Mouse (Mus musculus) ZHBTc4 (cell line): Measurements from ENCODE around the gene Pbp2.
A peak's percentile ranks its signal among the peaks of the same experiment; 100 is the strongest.

Experiments used
- DNase-seq: peaks from one replicate; pipeline ENCODE4 v3.0.0-alpha.2; 2011; ENCODE audit warnings: low read depth, low spot score

The Pbp2 gene

GRCm38 (mm10) chr6:135310305-135310704 lies at the start of gene Pbp2:
Pbp2 (minus strand) TSS chr6:135310405.
- no peak for DNase-seq

DNA sequence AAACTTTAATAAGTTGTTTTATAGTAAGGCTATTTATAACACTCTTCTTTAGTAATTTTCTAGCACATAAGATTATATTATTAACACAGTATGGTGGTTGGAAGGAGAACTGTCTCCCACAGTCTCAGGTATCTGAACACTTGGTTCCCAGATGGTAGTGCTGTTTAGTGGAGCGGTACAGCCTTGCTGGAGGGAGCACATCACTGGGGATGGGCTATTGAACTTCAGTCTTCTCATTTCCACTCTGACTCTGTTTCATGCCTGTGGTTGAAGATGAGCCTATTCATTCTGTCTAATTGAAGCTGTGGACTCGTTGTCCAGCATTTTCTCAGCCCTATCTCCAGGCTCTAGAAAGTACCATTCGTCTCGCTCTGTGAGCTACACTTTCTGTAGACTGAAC lies 44.7 kb upstream of the Pbp2 start:
- DNase-seq = no peak

- peak; percentile 49 for DNase-seq
Measured at GRCm38 (mm10) chr6:135352537-135352936, 42.3 kb upstream of the Pbp2 start.

- DNase-seq = peak; percentile 53
Measured at GRCm38 (mm10) chr6:135351638-135352302, 41.6 kb upstream of the Pbp2 start.

- no peak for DNase-seq
Measured at GRCm38 (mm10) chr6:135341076-135341378, 30.8 kb upstream of the Pbp2 start.

- no peak for DNase-seq
Measured at GRCm38 (mm10) chr6:135340355-135341075, 30.3 kb upstream of the Pbp2 start.

- no peak for DNase-seq
Measured at GRCm38 (mm10) chr6:135336376-135336775, 26.2 kb upstream of the Pbp2 start.

- DNase-seq = peak; percentile 50
Measured at GRCm38 (mm10) chr6:135333994-135334651, 23.9 kb upstream of the Pbp2 start.

DNA sequence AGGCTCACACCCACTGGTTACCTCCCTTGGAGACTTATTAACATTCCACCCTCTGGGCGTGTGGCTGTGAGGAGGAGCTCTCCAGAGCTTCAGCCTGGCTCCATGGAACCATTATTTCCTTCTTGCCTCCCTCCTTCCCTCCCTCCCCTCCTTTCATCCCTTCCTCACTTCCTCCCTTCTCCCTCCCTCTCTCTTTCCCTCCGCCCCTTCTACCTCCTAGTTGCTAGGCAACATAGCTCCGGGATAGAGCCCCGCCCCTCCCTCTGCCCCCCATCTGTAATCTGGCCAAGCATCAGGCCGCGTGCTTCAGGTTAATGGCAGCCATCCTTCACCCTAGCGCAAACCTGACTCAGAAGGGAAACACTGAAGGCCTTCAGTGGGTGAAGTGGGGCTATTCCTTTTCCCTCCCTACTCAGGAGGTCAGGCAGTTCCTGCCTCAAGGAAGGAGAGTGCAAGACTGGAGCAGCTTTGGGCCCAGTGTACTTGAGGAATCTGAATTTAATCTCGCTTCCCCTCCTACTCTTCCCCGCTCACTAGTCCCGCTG lies 22.6 kb upstream of the Pbp2 start:
- peak; percentile 70 for DNase-seq

DNA sequence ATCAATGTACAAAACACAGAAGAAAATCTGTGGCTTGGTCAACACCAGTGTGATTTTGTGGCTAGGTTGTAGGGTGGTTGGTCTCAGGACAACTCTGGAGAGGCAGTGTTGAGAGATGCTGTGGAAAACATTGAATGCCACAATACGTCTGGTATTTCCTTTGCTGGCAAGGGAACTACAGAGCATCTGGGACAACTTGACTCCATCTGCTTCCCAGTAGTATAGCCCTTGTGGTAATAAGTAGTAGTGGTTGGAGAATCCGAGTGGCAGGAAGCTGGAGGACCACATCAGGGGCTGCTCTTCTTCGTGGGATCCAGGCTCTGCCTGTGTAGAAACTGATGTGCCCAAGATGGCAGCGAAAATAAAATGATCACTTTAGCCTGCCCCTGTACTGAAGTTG lies 21.7 kb upstream of the Pbp2 start:
- no peak for DNase-seq

DNA sequence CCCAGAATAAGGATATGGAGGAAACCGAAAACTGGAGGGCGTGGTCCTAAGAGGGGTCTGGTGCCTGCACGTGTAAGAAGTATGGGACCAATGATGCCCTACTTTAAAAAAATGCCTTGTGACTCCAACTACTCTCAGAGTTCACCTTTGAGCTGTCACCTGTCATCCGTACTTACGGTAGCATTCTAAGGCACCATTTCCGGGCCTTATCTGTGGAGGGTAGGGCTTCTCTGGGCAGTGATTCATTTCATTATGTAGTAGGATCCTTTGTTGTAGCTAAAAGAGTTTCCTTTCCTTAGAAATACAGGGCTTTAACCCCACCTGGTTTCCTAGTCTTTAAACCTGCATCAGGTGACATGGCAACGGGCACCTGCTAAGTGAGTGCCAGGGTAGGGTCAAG lies 16.6 kb upstream of the Pbp2 start:
- DNase-seq = no peak

DNA sequence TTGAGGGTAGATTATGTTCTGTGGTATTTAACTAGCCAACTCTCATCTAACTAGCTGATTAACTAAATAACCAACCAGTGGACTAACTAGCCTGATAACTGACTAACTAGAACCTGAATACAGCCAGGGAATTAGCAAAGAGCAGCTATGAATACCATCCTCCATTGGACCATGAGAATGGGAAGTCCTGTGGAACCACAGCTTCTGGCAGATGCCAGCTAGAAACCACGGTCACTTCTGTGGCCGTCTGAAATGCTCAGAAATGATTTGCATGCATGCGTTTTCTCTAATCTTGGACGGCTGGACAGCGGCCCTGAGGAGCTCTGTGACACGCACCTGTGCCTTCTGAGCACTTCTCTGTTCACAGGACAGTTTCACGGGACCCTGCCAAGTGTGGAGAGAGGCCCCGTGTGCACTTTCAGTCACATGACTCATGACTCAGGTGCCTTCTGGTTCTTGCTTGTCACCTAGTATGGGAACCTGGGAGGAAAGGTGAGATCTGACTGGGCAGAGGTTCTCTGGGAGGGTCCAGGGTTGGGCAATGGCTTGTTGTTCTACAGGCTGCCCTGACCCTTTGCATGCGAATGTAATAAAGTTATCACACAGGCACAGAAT lies 14.6 kb upstream of the Pbp2 start:
- peak; percentile 27 for DNase-seq

GRCm38 (mm10) chr6:135324111-135324510 lies 13.9 kb upstream of the Pbp2 start:
- DNase-seq = no peak

DNA sequence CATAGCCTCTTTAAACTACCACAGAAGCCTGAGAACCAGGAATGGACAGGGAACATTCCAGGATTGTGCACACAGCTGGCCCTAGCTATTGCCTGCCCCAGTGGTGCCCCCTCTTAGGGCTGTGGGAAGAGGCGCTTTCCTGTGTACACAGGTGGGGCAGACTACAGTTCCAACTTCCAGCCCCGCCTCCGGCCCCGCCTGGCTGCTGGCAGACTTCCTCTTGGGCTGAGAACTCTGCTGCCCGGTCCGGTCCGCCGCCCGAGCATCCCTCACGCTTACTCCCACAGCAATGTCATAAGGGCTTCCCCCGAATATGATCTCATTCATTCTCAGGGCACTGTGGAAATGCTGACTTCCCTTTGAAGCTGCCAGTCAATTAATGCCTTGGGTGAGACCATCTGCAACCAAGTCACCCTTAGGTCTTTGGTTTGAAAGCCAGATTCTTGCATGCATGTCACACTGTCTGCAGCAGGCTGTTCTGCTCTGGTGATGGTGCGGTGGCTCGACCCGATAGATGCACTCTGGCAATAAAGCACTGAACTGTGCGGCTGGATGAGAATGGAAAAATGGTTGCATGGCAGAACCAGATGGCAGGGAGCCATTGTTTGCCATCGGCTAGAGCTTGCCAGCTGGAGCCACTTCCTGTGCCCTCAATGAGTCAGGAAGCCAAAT lies 13.2 kb upstream of the Pbp2 start:
- DNase-seq = peak; percentile 58

- DNase-seq = peak; percentile 92
Measured at GRCm38 (mm10) chr6:135322749-135323148, 12.5 kb upstream of the Pbp2 start.

DNA sequence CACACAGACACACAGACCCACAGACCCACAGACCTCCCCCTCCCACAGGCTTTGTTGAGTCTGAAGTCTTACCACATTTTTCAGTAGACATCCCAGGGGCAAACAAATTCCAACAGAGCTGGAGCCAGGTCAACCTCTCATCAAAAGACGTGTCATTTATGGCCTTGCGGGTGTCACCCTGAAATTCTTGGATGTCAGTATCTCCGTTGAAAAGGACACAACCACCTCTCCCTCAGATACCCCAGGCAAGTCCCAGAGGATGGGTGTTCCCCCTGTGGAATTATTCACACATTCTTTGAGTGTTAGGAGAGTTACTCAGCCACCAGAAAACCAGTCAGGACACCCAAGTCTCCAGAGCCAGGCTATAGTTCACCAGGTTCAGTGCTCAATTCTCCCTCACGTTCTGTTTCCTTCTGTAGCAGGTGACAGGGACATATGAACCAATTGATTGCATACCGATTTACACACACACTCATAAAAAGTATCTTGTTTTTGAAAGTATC lies 9.3 kb upstream of the Pbp2 start:
- peak; percentile 49 for DNase-seq

DNA sequence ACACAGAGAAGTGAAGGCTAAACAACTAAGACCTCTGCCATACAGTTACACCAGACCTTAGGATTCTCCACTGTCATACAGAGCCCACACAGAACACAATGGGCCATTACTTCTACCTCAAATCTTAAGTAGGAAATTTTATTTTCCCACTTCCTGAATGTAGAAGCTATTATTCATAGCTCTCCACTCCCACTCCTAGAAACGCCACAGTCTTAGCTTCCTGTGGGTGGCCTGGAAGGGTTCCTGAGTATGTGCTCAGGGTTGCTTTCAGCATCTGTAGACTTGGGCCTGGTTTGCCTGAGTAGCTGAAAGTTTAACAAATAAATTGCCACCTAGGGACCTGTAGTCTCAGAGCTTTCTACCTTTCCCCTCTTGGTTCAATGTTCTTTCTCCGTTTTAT lies 5.9 kb upstream of the Pbp2 start:
- no peak for DNase-seq

DNA sequence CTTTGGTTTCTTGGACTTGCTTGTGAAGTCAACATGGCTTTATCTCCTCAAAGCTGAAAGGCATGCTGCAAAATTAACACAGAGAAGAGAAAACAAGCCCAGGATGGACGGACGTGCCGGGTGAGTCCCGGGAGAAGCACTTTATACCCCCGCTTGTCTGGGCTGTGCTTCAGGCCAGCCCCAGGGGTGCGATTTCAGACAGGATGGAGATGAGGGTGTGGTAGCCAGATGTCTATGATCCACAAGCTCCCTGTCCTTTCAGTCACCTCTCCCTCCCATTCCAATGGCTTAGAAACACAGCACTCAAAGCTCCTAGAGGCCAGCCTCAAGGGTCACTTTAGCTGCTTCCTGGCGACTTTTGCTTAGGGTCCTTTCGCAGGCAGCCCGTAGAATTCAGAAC lies 3.8 kb upstream of the Pbp2 start:
- DNase-seq = peak; percentile 33

- DNase-seq = no peak
Measured at GRCm38 (mm10) chr6:135312038-135312437, 1.8 kb upstream of the Pbp2 start.

- no peak for DNase-seq
Measured at GRCm38 (mm10) chr6:135304576-135305260, 5.5 kb downstream of the Pbp2 start.
